Mouse (Mus musculus): Measurements from ENCODE around the gene Dph2.
A peak's percentile ranks its signal among the peaks of the same experiment; 100 is the strongest.

GRCm38 (mm10) chr4:117882701-117883691 is 8.8 kb downstream of the Dph2 start, which contains the start of gene B4galt2:
- TF ChIP-seq CTCF (IDR thresholded peaks at IDR 0.05) (peak; percentile 50), EP300 (IDR thresholded peaks at IDR 0.05) (no peak)

Measured in lung, postnatal 0 days (tissue).